In genomic region chr8:65555308-65555707, GRCm38 (mm10) we compare ENCODE assay signal across 32 mouse cellular contexts.
"Had no signal": no experiment of that assay in that cellular context is flagged by ENCODE, and none has a peak within 500 bp of the region (broad histone marks: within the 10 kb centered on the region; RNA-seq: fewer than 3 reads in every experiment).

No protein-coding gene starts in this region.

- H3K4me2 ChIP-seq: heart, embryonic 11.5 days; heart, embryonic 12.5 days; heart, embryonic 13.5 days; heart, embryonic 15.5 days; hindbrain, embryonic 12.5 days; hindbrain, embryonic 13.5 days; hindbrain, embryonic 14.5 days; hindbrain, embryonic 15.5 days; intestine, embryonic 15.5 days; kidney, embryonic 15.5 days had no signal

- H3K36me3 ChIP-seq: heart, embryonic 10.5 days; heart, embryonic 12.5 days; heart, embryonic 13.5 days; heart, embryonic 15.5 days; hindbrain, embryonic 10.5 days; hindbrain, embryonic 12.5 days; hindbrain, embryonic 13.5 days; hindbrain, embryonic 15.5 days; intestine, embryonic 15.5 days; kidney, embryonic 15.5 days had no signal

- H3K27ac ChIP-seq: heart, embryonic 10.5 days; heart, embryonic 13.5 days; heart, embryonic 15.5 days; hindbrain, embryonic 10.5 days; hindbrain, embryonic 12.5 days; hindbrain, embryonic 13.5 days; hindbrain, embryonic 14.5 days; hindbrain, embryonic 15.5 days; hindbrain, postnatal 0 days; intestine, embryonic 15.5 days; kidney, embryonic 15.5 days; kidney, postnatal 0 days; layer of hippocampus, adult 2 months; left cerebral cortex, adult 2 months had no signal

- H3K9ac ChIP-seq: heart, embryonic 12.5 days; heart, embryonic 13.5 days; heart, embryonic 15.5 days; hindbrain, embryonic 12.5 days; hindbrain, embryonic 13.5 days; hindbrain, embryonic 14.5 days; hindbrain, embryonic 15.5 days; intestine, embryonic 15.5 days; kidney, embryonic 15.5 days had no signal

- DNase-seq: heart, postnatal 10 days; heart, postnatal 14 days; heart, postnatal 36 days; heart, postnatal 4 days; kidney, adult 11 months; kidney, adult 18-20 months; kidney, adult 2 months; kidney, adult 8-10 months; kidney, adult 9 months; kidney, postnatal 10 days; kidney, postnatal 14 days; kidney, postnatal 25 days; kidney, postnatal 36 days; kidney, postnatal 4 days; layer of hippocampus, adult 9-11 months; layer of hippocampus, postnatal 36 days had no signal

- H3K9me3 ChIP-seq: heart, embryonic 10.5 days; heart, embryonic 12.5 days; heart, embryonic 13.5 days; hindbrain, embryonic 10.5 days; hindbrain, embryonic 12.5 days; hindbrain, embryonic 13.5 days; hindbrain, embryonic 15.5 days; intestine, embryonic 15.5 days; kidney, embryonic 15.5 days had no signal

- H3K4me1 ChIP-seq: heart, embryonic 10.5 days; heart, embryonic 12.5 days; heart, embryonic 13.5 days; heart, embryonic 15.5 days; hindbrain, embryonic 10.5 days; hindbrain, embryonic 12.5 days; hindbrain, embryonic 13.5 days; hindbrain, embryonic 15.5 days; intestine, embryonic 15.5 days; kidney, embryonic 15.5 days had no signal

- H3K27me3 ChIP-seq: heart, embryonic 12.5 days; heart, embryonic 13.5 days; heart, embryonic 15.5 days; hindbrain, embryonic 12.5 days; hindbrain, embryonic 13.5 days; hindbrain, embryonic 15.5 days; intestine, embryonic 15.5 days; kidney, embryonic 15.5 days had no signal

- H3K4me3 ChIP-seq: heart, embryonic 10.5 days; heart, embryonic 12.5 days; heart, embryonic 13.5 days; heart, embryonic 15.5 days; hindbrain, embryonic 10.5 days; hindbrain, embryonic 12.5 days; hindbrain, embryonic 13.5 days; hindbrain, embryonic 15.5 days; intestine, embryonic 15.5 days; kidney, embryonic 15.5 days; layer of hippocampus, adult 2 months; left cerebral cortex, adult 2 months had no signal
